Mouse (Mus musculus) lung, adult 2 months (tissue): ENCODE data around the gene Gm7145. TPM values are rescaled to one million over a fixed set of nuclear protein-coding genes. Genes with fewer than 3 reads are reported as not detected.
"Not testable (repeated sequence)": the region's sequence is repeated elsewhere in the genome, so short reads cannot be mapped to it uniquely, and the experiment has no call there.

ENCODE experiments used
- DNase-seq: peaks from one replicate; pipeline ENCODE4 v3.0.0; 2022
- H3K4me1 ChIP-seq: fragments of 200-500 bp; 2 replicates; pipeline ENCODE4 v1.6.1; 2011; ENCODE audit warnings: low read length; ENCODE audit not compliant: control insufficient read depth, insufficient read depth
- H3K4me3 ChIP-seq: fragments of 200-500 bp; replicated peaks from 2 replicates; pipeline ENCODE3; 2011; ENCODE audit warnings: low read depth, mild to moderate bottlenecking, control low read depth, low read length; ENCODE audit errors: extremely low read depth
- CTCF ChIP-seq: fragments of 200-500 bp; IDR thresholded peaks from 2 replicates; pipeline ENCODE4 v1.5.1; 2011; ENCODE audit warnings: mild to moderate bottlenecking, low read length, control low read depth; ENCODE audit not compliant: insufficient read depth
- POLR2A ChIP-seq: fragments of 200-500 bp; IDR thresholded peaks from 2 replicates; pipeline ENCODE4 v1.6.1; 2011; ENCODE audit warnings: low read depth, mild to moderate bottlenecking, control low read depth, low read length, borderline replicate concordance; ENCODE audit errors: extremely low read depth
- WGBS: fragments of 180-500 bp; shearing (Covaris S2); methylation state at CpG from one replicate; pipeline ENCODE4 v1.1.7; 2018; 5-methylcytosine and 5-hydroxymethylcytosine counted together
- polyA plus RNA-seq: library from polyadenylated mRNA; depleted of rRNA; stranded (reverse); fragments of >200 nt; gene quantifications from 2 replicates; pipeline ENCODE4 v1.2.3, GENCODE M21; 2012; rRNA removed

Gm7145 gene
- not detected in 2 replicates for polyA plus RNA-seq

DNA sequence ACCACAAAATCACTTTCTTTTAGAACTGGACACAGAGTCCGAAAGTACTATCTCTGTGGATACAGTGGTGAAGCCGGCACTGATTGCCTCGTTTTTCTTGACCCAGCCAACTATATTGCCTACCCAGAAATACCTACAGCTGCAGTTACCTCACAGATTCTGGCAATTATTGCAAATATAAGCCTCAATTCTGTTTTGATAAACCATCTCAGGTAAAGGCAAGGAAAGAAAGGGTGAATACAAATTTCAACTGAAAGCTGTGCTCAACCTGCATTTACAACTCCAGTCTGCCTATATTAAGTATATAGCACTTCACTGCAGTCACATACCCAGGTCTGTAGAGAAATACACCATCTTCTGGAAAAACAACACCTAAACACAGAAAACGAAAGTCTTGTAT, at the start of gene Gm7145:
Gm7145 (plus strand) TSS at position 301 of the 400 bp plus-strand sequence.
- TF ChIP-seq CTCF: no peak
- no peak for TF ChIP-seq POLR2A
- Histone ChIP-seq H3K4me1 (no peaks in the 10 kb centered on the region), H3K4me3 (no peak within 1 kb of the TSS)
- DNase-seq: no peak
- WGBS: 70% methylated on average over 4 of the region's 4 CpGs

DNA sequence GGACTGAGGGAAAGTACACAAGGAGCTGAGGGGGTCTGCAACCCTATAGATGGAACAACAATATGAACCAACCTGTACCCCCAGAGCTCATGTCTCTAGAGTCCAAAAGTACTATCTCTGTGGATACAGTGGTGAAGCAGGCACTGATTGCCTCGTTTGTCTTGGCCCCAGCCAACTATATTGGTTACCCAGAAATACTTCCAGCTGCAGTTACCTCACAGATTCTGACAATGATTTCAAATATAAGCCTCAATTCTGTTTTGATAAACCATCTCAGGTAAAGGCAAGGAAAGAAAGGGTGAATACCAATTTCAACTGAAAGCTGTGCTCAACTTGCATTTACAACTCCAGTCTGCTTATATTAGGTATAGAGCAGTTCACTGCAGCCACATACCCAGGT, 38.0 kb upstream of the Gm7145 start, which contains the start of gene Gm28168:
Gm28168 (plus strand) TSS at position 301 of the 400 bp plus-strand sequence.
- WGBS: 26% methylated on average over 1 of the region's 1 CpGs

DNA sequence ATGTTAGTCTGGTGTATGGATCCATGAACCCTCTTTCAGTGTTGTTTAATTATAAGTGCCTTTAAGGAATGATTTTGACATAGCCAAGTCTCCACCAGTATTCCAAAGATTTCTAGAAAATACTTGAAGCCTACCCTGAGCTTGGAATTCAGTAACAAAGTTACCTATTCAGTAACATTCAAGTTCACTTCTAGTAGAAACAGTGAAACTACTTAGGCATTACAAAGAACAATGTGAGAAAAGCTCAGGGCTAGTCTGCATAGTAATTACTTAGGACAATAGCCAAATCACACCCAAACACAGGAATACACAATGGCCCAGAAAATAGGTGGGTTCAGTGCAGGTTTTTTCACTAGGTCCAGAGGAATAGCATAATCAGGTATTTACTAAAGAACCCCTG, 38.1 kb downstream of the Gm7145 start:
- DNase-seq, H3K4me3 ChIP-seq, H3K4me1 ChIP-seq: not testable (repeated sequence)

More for the DNA sequence above, 38.0 kb upstream of the Gm7145 start, which contains the start of gene Gm28168:
- DNase-seq, H3K4me1 ChIP-seq, H3K4me3 ChIP-seq: not testable (repeated sequence)

DNA sequence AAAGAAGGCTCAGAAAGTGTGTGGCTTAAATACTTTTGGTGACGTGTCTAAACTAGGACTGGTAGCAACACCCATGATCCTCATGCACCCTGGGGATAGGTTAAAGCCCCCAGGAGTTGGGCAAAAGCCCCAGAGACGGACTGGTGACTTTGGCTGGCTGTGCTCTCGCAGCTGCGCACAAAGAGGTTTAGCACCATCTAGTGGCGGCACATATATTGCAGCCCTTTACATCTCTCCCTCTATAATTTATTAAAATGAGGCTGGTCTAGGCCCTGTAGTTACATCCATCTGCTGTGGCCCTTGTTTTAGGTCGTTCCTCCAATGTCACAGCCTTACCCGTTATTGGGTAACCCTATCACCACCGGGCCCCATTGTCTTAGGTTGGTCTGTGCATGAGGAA, 47.0 kb downstream of the Gm7145 start:
- 26% methylated on average over 8 of the region's 8 CpGs for WGBS
- H3K4me3 ChIP-seq, DNase-seq, H3K4me1 ChIP-seq: not testable (repeated sequence)

Other genes starting within 250 kb of the Gm7145 start
- not detected in 2 replicates for gene B020011L13Rik, start 184.8 kb upstream of the Gm7145 start, polyA plus RNA-seq
- not detected in 2 replicates for gene Gm28360, start 135.9 kb upstream of the Gm7145 start, polyA plus RNA-seq
- not detected in 2 replicates for gene Gm28168, start 37.9 kb upstream of the Gm7145 start, polyA plus RNA-seq
- not detected in 2 replicates for gene Gm29106, start 210.6 kb downstream of the Gm7145 start, polyA plus RNA-seq